Mouse (Mus musculus): Measurements from ENCODE around the gene Ppp1r15b.

Ppp1r15b gene

GRCm38 (mm10) chr1:133161559-133161958 is 30.6 kb downstream of the Ppp1r15b start:
- no peak for DNase-seq (ENCODE audit: low spot score)

GRCm38 (mm10) chr1:133162046-133162445 is 31.1 kb downstream of the Ppp1r15b start:
- no peak for DNase-seq (ENCODE audit: low spot score)

- DNase-seq (ENCODE audit: low spot score): no peak
Observed at GRCm38 (mm10) chr1:133162981-133163380, 32.0 kb downstream of the Ppp1r15b start.

- no peak for DNase-seq (ENCODE audit: low spot score)
Observed at GRCm38 (mm10) chr1:133163820-133164431, 33.0 kb downstream of the Ppp1r15b start, which contains the start of gene Plekha6. Plekha6 (plus strand) TSS chr1:133164210.

GRCm38 (mm10) chr1:133164591-133165011 is 33.7 kb downstream of the Ppp1r15b start:
- no peak for DNase-seq (ENCODE audit: low spot score)

- no peak for DNase-seq (ENCODE audit: low spot score)
Observed at GRCm38 (mm10) chr1:133165111-133165510, 34.2 kb downstream of the Ppp1r15b start.

- DNase-seq (ENCODE audit: low spot score): no peak
Observed at GRCm38 (mm10) chr1:133168318-133169060, 37.5 kb downstream of the Ppp1r15b start.

- no peak for DNase-seq (ENCODE audit: low spot score)
Observed at GRCm38 (mm10) chr1:133170196-133170595, 39.3 kb downstream of the Ppp1r15b start.

- DNase-seq (ENCODE audit: low spot score): no peak
Observed at GRCm38 (mm10) chr1:133171357-133171756, 40.4 kb downstream of the Ppp1r15b start.

- DNase-seq (ENCODE audit: low spot score): no peak
Observed at GRCm38 (mm10) chr1:133175150-133175549, 44.2 kb downstream of the Ppp1r15b start.

GRCm38 (mm10) chr1:133177480-133178172 is 46.7 kb downstream of the Ppp1r15b start:
- no peak for DNase-seq (ENCODE audit: low spot score)

- DNase-seq (ENCODE audit: low spot score): peak; percentile 52
Observed at GRCm38 (mm10) chr1:133178732-133179440, 47.9 kb downstream of the Ppp1r15b start.

- peak; percentile 82 for DNase-seq (ENCODE audit: low spot score)
Observed at GRCm38 (mm10) chr1:133181072-133182015, 50.4 kb downstream of the Ppp1r15b start.

GRCm38 (mm10) chr1:133182016-133182705 is 51.2 kb downstream of the Ppp1r15b start:
- DNase-seq (ENCODE audit: low spot score): peak; percentile 56

GRCm38 (mm10) chr1:133182706-133183095 is 51.8 kb downstream of the Ppp1r15b start:
- no peak for DNase-seq (ENCODE audit: low spot score)

- no peak for DNase-seq (ENCODE audit: low spot score)
Observed at GRCm38 (mm10) chr1:133183141-133183925, 52.4 kb downstream of the Ppp1r15b start.

- no peak for DNase-seq (ENCODE audit: low spot score)
Observed at GRCm38 (mm10) chr1:133187948-133188680, 57.2 kb downstream of the Ppp1r15b start.

- DNase-seq (ENCODE audit: low spot score): no peak
Observed at GRCm38 (mm10) chr1:133188719-133189118, 57.8 kb downstream of the Ppp1r15b start.

Data from left cerebral cortex, adult 11 months (tissue).